Mouse (Mus musculus): Measurements from ENCODE around the gene S100a16. TPM values are rescaled to one million over a fixed set of nuclear protein-coding genes. Genes with fewer than 3 reads are reported as not detected.

S100a16 gene
- polyA plus RNA-seq, 1 experiment from 2014 or later: 244 TPM

GRCm38 (mm10) chr3:90527291-90527873 lies 9.7 kb upstream of the S100a16 start:
- 0 out of 2 replicates have a peak, but pooled peaks cover 3% of the 10 kb centered on the region for H3K4me1 ChIP-seq (ENCODE audit: control insufficient read depth, insufficient read depth, low read length)
- no peak overlapping the region for H3K4me3 ChIP-seq (ENCODE audit: low read depth, low read length)
- no peaks in the 10 kb centered on the region for H3K27me3 ChIP-seq (ENCODE audit: control insufficient read depth, insufficient read depth, low read length)
- H3K4me2 ChIP-seq (replicated peaks; ENCODE audit: low read depth, low read length): no peak overlapping the region
- no peaks in the 10 kb centered on the region for H3K36me3 ChIP-seq (ENCODE audit: control insufficient read depth, insufficient read depth, low read length)
- H3K27ac ChIP-seq (ENCODE audit: low read length): no peak overlapping the region
- no peaks in the 10 kb centered on the region for H3K9me3 ChIP-seq (ENCODE audit: control insufficient read depth, low read depth, low read length)
- no peak overlapping the region for H3K9ac ChIP-seq (replicated peaks; ENCODE audit: low read depth, low read length)
- no peak for ATAC-seq (ENCODE audit: insufficient number of reproducible peaks, insufficient read depth, low FRiP score, low read depth)
- WGBS: 86% methylated on average over 7 of the region's 7 CpGs

- Histone ChIP-seq H3K4me1 (ENCODE audit: control insufficient read depth, insufficient read depth, low read length) (no peaks in the 10 kb centered on the region), H3K27me3 (ENCODE audit: control insufficient read depth, insufficient read depth, low read length) (no peaks in the 10 kb centered on the region), H3K4me2 (replicated peaks; ENCODE audit: low read depth, low read length) (no peak overlapping the region), H3K27ac (ENCODE audit: low read length) (no peak overlapping the region), H3K9me3 (ENCODE audit: control insufficient read depth, low read depth, low read length) (no peaks in the 10 kb centered on the region), H3K4me3 (ENCODE audit: low read depth, low read length) (no peak overlapping the region), H3K9ac (replicated peaks; ENCODE audit: low read depth, low read length) (no peak overlapping the region), H3K36me3 (ENCODE audit: control insufficient read depth, insufficient read depth, low read length) (no peaks in the 10 kb centered on the region)
- ATAC-seq (ENCODE audit: insufficient number of reproducible peaks, insufficient read depth, low FRiP score, low read depth): no peak
- 52% methylated on average over 5 of the region's 5 CpGs for WGBS
These were observed 5.3 kb upstream of the S100a16 start for GRCm38 (mm10) chr3:90531713-90532112.

- H3K4me1 ChIP-seq (ENCODE audit: control insufficient read depth, insufficient read depth, low read length): peaks cover 6% of the 10 kb centered on the region; the same call in 1 of the 2 replicates
- ATAC-seq (ENCODE audit: insufficient number of reproducible peaks, insufficient read depth, low FRiP score, low read depth): no peak
- 54% methylated on average over 1 of the region's 1 CpGs for WGBS
These were observed 1.6 kb upstream of the S100a16 start for GRCm38 (mm10) chr3:90535446-90535845.

GRCm38 (mm10) chr3:90537905-90538296 lies 847 bp downstream of the S100a16 start:
- Histone ChIP-seq H3K27ac (ENCODE audit: low read length) (peak overlapping the region; percentile 84), H3K36me3 (ENCODE audit: control insufficient read depth, insufficient read depth, low read length) (no peaks in the 10 kb centered on the region), H3K4me1 (ENCODE audit: control insufficient read depth, insufficient read depth, low read length) (peaks cover 6% of the 10 kb centered on the region; the same call in 1 of the 2 replicates), H3K9me3 (ENCODE audit: control insufficient read depth, low read depth, low read length) (no peaks in the 10 kb centered on the region), H3K9ac (replicated peaks; ENCODE audit: low read depth, low read length) (peak overlapping the region; percentile 26), H3K4me3 (ENCODE audit: low read depth, low read length) (peak overlapping the region; percentile 26), H3K27me3 (ENCODE audit: control insufficient read depth, insufficient read depth, low read length) (no peaks in the 10 kb centered on the region), H3K4me2 (replicated peaks; ENCODE audit: low read depth, low read length) (peak overlapping the region; percentile 41)
- no peak for ATAC-seq (ENCODE audit: insufficient number of reproducible peaks, insufficient read depth, low FRiP score, low read depth)
- 68% methylated on average over 5 of the region's 5 CpGs for WGBS

More at GRCm38 (mm10) chr3:90535446-90535845, 1.6 kb upstream of the S100a16 start:
- Histone ChIP-seq H3K9ac (replicated peaks; ENCODE audit: low read depth, low read length) (no peak overlapping the region), H3K27ac (ENCODE audit: low read length) (no peak overlapping the region), H3K4me2 (replicated peaks; ENCODE audit: low read depth, low read length) (no peak overlapping the region), H3K9me3 (ENCODE audit: control insufficient read depth, low read depth, low read length) (no peaks in the 10 kb centered on the region), H3K27me3 (ENCODE audit: control insufficient read depth, insufficient read depth, low read length) (no peaks in the 10 kb centered on the region), H3K4me3 (ENCODE audit: low read depth, low read length) (no peak overlapping the region), H3K36me3 (ENCODE audit: control insufficient read depth, insufficient read depth, low read length) (no peaks in the 10 kb centered on the region)

GRCm38 (mm10) chr3:90540904-90541303 lies 3.9 kb downstream of the S100a16 start:
- peak overlapping the region; percentile 11; the same call in 1 of the 2 replicates for H3K4me3 ChIP-seq (ENCODE audit: low read depth, low read length)
- peaks cover 6% of the 10 kb centered on the region; the same call in 1 of the 2 replicates for H3K4me1 ChIP-seq (ENCODE audit: control insufficient read depth, insufficient read depth, low read length)
- no peaks in the 10 kb centered on the region for H3K27me3 ChIP-seq (ENCODE audit: control insufficient read depth, insufficient read depth, low read length)
- ATAC-seq (ENCODE audit: insufficient number of reproducible peaks, insufficient read depth, low FRiP score, low read depth): 0 out of 2 replicates have a peak, but pooled peaks have one; percentile 12
- H3K4me2 ChIP-seq (replicated peaks; ENCODE audit: low read depth, low read length): peak overlapping the region; percentile 18; the same call in 1 of the 2 replicates
- 0 out of 2 replicates have a peak overlapping the region, but pooled peaks have one; percentile 21 for H3K9ac ChIP-seq (replicated peaks; ENCODE audit: low read depth, low read length)
- WGBS: 53% methylated on average over 4 of the region's 4 CpGs
- H3K27ac ChIP-seq (ENCODE audit: low read length): peak overlapping the region; percentile 27; the same call in 1 of the 2 replicates
- no peaks in the 10 kb centered on the region for H3K9me3 ChIP-seq (ENCODE audit: control insufficient read depth, low read depth, low read length)
- no peaks in the 10 kb centered on the region for H3K36me3 ChIP-seq (ENCODE audit: control insufficient read depth, insufficient read depth, low read length)

- Histone ChIP-seq H3K9me3 (ENCODE audit: control insufficient read depth, low read depth, low read length) (no peaks in the 10 kb centered on the region), H3K36me3 (ENCODE audit: control insufficient read depth, insufficient read depth, low read length) (no peaks in the 10 kb centered on the region), H3K9ac (replicated peaks; ENCODE audit: low read depth, low read length) (no peak overlapping the region), H3K4me1 (ENCODE audit: control insufficient read depth, insufficient read depth, low read length) (no peaks in the 10 kb centered on the region), H3K4me2 (replicated peaks; ENCODE audit: low read depth, low read length) (no peak overlapping the region), H3K27ac (ENCODE audit: low read length) (no peak overlapping the region), H3K4me3 (ENCODE audit: low read depth, low read length) (no peak overlapping the region), H3K27me3 (ENCODE audit: control insufficient read depth, insufficient read depth, low read length) (no peaks in the 10 kb centered on the region)
- 61% methylated on average over 5 of the region's 5 CpGs for WGBS
- ATAC-seq (ENCODE audit: insufficient number of reproducible peaks, insufficient read depth, low FRiP score, low read depth): no peak
These were observed 12.8 kb downstream of the S100a16 start for GRCm38 (mm10) chr3:90549676-90550420.

GRCm38 (mm10) chr3:90550421-90550790 lies 13.4 kb downstream of the S100a16 start:
- no peaks in the 10 kb centered on the region for H3K9me3 ChIP-seq (ENCODE audit: control insufficient read depth, low read depth, low read length)
- H3K4me2 ChIP-seq (replicated peaks; ENCODE audit: low read depth, low read length): no peak overlapping the region
- H3K4me1 ChIP-seq (ENCODE audit: control insufficient read depth, insufficient read depth, low read length): no peaks in the 10 kb centered on the region
- no peak overlapping the region for H3K9ac ChIP-seq (replicated peaks; ENCODE audit: low read depth, low read length)
- no peaks in the 10 kb centered on the region for H3K27me3 ChIP-seq (ENCODE audit: control insufficient read depth, insufficient read depth, low read length)
- ATAC-seq (ENCODE audit: insufficient number of reproducible peaks, insufficient read depth, low FRiP score, low read depth): no peak
- no peak overlapping the region for H3K27ac ChIP-seq (ENCODE audit: low read length)
- no peaks in the 10 kb centered on the region for H3K36me3 ChIP-seq (ENCODE audit: control insufficient read depth, insufficient read depth, low read length)
- WGBS: 76% methylated on average over 2 of the region's 2 CpGs
- no peak overlapping the region for H3K4me3 ChIP-seq (ENCODE audit: low read depth, low read length)

- Histone ChIP-seq H3K4me3 (ENCODE audit: low read depth, low read length) (no peak overlapping the region), H3K4me1 (ENCODE audit: control insufficient read depth, insufficient read depth, low read length) (no peaks in the 10 kb centered on the region), H3K27me3 (ENCODE audit: control insufficient read depth, insufficient read depth, low read length) (no peaks in the 10 kb centered on the region), H3K36me3 (ENCODE audit: control insufficient read depth, insufficient read depth, low read length) (no peaks in the 10 kb centered on the region), H3K27ac (ENCODE audit: low read length) (no peak overlapping the region), H3K9me3 (ENCODE audit: control insufficient read depth, low read depth, low read length) (no peaks in the 10 kb centered on the region), H3K9ac (replicated peaks; ENCODE audit: low read depth, low read length) (no peak overlapping the region), H3K4me2 (replicated peaks; ENCODE audit: low read depth, low read length) (no peak overlapping the region)
- 73% methylated on average over 2 of the region's 2 CpGs for WGBS
- no peak for ATAC-seq (ENCODE audit: insufficient number of reproducible peaks, insufficient read depth, low FRiP score, low read depth)
These were observed 15.2 kb downstream of the S100a16 start for GRCm38 (mm10) chr3:90552231-90552630.

Measured in stomach, embryonic 14.5 days (tissue).